Mouse (Mus musculus): ENCODE results near the gene Cdh4.

DNA sequence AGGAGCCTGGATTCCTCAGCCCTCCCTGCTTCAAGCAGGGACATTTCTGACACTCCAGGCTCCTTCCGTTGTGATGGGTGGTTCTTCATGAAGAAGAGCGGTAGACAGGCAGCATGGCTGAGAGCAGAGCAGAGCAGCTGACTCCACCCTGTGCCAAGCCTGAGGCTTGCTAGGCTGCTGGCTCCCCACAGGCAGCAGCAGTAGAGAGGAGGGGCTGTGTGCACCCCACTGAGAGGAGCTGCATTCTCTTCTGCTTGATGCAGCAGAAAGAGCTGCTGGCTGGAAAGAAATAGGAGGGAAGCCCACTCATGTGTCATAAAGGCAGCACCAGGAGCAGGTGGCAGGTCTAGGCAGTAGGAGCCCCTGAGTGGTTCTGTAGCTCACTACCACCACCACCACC, 427.6 kb downstream of the Cdh4 start:
- no peak for TF ChIP-seq CTCF (IDR thresholded peaks at IDR 0.05; ENCODE audit: low read depth, low read length)
- TF ChIP-seq TAL1 (conservative IDR thresholded peaks at IDR 0.05; ENCODE audit: low read depth, low read length) = no peak
- TF ChIP-seq GATA2 (IDR thresholded peaks at IDR 0.05; ENCODE audit: borderline replicate concordance, low read depth, low read length) = no peak
- TF ChIP-seq GATA1 (IDR thresholded peaks at IDR 0.05; ENCODE audit: borderline replicate concordance, low read length) = no peak
- TF ChIP-seq POLR2AphosphoS5 (IDR thresholded peaks at IDR 0.05; ENCODE audit: insufficient replicate concordance, low read depth, low read length) = no peak
